Mouse (Mus musculus): ENCODE measurements around the gene Tspan9. TPM values are rescaled to one million over a fixed set of nuclear protein-coding genes. Genes with fewer than 3 reads are reported as not detected.

Tspan9 gene
- polyA plus RNA-seq, 1 experiment = 29.8 TPM

DNA sequence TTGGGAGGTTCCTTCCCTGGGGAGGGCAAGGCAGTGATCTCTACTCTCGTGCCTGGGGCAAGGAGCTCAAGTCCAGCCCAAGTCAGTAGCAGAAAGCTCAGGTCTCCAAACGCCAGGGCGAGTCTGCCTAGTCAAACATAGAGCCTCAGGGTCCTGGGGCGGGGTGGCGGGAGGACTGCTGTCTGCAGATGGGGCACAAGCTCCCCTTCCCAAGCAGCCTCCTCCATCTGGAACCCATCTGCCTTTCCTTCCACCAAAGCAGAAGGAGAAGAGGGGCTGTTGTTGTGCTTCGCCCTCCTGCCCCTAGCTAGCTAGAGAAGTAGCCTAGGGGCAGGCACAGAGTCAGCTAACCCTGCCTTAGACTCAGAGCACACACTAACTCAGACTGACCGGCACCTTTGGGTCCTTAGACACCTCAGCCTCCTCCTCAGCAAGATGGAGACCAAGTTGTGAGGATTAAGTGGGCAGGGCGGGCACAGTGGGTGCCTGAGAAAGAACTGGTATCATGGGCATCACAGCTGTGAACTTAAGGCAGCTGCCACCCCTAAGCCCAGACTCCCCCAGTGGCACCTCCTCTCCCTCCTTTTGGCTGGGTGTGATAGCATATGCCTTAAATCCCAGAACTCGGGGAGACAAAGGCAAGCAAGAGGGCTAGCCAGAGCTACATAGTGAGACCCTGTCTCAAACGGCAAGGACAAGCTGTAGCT, 26.4 kb downstream of the Tspan9 start:
- TF ChIP-seq POLR2A (IDR thresholded peaks at IDR 0.05; ENCODE audit: low read depth, low read length) (no peak), CTCF (IDR thresholded peaks at IDR 0.05; ENCODE audit: extremely low read depth, insufficient read depth, insufficient read length, insufficient replicate concordance) (no peak)
- 87% methylated on average over 10 of the region's 10 CpGs for WGBS
- Histone ChIP-seq H3K36me3 (ENCODE audit: control insufficient read depth, insufficient read depth, low read length) (no peaks in the 10 kb centered on the region), H3K27me3 (ENCODE audit: control insufficient read depth, insufficient read depth, low read length) (no peaks in the 10 kb centered on the region), H3K4me3 (ENCODE audit: extremely low read depth, insufficient read depth, insufficient read length) (no peak overlapping the region), H3K4me1 (ENCODE audit: control insufficient read depth, insufficient read depth, insufficient read length) (no peaks in the 10 kb centered on the region), H3K27ac (ENCODE audit: insufficient read depth, low read length) (no peak overlapping the region)
- DNase-seq (ENCODE audit: low read depth in 1 of 2, low spot score in 2 of 2) = no peak

DNA sequence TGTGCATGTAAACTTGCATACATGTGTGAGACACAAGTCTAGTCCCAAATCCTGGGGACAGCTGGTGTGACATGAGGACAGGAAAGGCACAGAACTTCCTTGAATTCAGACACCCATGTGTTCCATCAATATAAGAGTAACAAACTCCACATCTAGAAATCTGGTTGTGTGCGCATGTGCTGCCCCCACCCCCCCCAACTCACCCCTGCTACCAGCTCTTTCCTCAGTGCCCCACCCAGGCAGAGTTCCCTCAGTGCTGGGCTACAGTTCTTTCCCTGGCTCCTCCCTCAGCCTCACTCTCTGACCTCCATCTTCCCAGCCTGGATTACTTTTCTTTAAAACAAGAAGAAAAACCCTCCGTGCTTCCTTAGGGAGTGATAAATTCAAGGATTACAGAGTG, 27.1 kb downstream of the Tspan9 start:
- Histone ChIP-seq H3K4me1 (ENCODE audit: control insufficient read depth, insufficient read depth, insufficient read length) (no peaks in the 10 kb centered on the region), H3K4me3 (ENCODE audit: extremely low read depth, insufficient read depth, insufficient read length) (no peak overlapping the region), H3K27me3 (ENCODE audit: control insufficient read depth, insufficient read depth, low read length) (no peaks in the 10 kb centered on the region), H3K36me3 (ENCODE audit: control insufficient read depth, insufficient read depth, low read length) (no peaks in the 10 kb centered on the region), H3K27ac (ENCODE audit: insufficient read depth, low read length) (no peak overlapping the region)
- TF ChIP-seq POLR2A (IDR thresholded peaks at IDR 0.05; ENCODE audit: low read depth, low read length) = no peak
- no peak for TF ChIP-seq CTCF (IDR thresholded peaks at IDR 0.05; ENCODE audit: extremely low read depth, insufficient read depth, insufficient read length, insufficient replicate concordance)
- no peak for DNase-seq (ENCODE audit: low read depth in 1 of 2, low spot score in 2 of 2)
- WGBS = 89% methylated on average over 2 of the region's 2 CpGs

DNA sequence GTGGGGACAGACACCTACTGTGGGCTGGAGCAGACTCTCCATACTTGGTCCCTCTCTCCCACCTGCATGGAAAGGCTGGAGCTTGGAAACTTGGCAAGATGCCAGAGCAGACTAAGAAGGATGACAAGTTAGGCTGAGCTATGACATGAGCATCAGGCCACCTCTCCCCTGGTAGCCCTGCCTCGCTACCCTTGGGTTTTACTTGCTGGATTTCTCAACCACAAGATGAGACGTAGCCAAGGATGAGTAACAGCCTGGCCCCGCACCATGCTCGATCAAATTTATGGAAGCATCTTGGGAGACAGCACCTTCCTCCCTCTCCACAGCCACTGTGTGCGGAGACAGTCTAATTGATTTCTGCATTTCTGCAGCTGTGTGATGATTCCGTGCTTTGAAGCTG, 28.3 kb downstream of the Tspan9 start:
- Histone ChIP-seq H3K36me3 (ENCODE audit: control insufficient read depth, insufficient read depth, low read length) (no peaks in the 10 kb centered on the region), H3K27ac (ENCODE audit: insufficient read depth, low read length) (no peak overlapping the region), H3K4me1 (ENCODE audit: control insufficient read depth, insufficient read depth, insufficient read length) (no peaks in the 10 kb centered on the region), H3K4me3 (ENCODE audit: extremely low read depth, insufficient read depth, insufficient read length) (no peak overlapping the region), H3K27me3 (ENCODE audit: control insufficient read depth, insufficient read depth, low read length) (no peaks in the 10 kb centered on the region)
- TF ChIP-seq POLR2A (IDR thresholded peaks at IDR 0.05; ENCODE audit: low read depth, low read length) (no peak), CTCF (IDR thresholded peaks at IDR 0.05; ENCODE audit: extremely low read depth, insufficient read depth, insufficient read length, insufficient replicate concordance) (no peak)
- no peak for DNase-seq (ENCODE audit: low read depth in 1 of 2, low spot score in 2 of 2)
- 92% methylated on average over 6 of the region's 6 CpGs for WGBS

DNA sequence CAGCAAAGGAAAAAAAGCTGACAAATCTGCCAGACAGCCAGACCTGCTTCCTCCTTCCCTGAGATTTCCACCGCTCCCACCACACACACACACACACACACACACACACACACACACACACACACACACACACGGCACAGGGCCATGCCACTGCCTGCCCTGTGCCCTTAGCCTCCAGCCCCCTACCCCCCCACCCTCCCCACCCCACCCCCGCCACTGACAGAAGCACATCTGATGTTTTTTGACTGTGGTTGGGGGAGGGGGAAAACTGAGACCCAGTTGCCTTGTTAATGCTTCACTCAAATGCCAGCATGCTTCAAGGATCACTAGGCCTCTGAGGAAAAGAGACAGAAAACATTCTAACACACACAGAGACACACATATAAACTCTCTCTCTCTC, 30.8 kb downstream of the Tspan9 start:
- Histone ChIP-seq H3K4me1 (ENCODE audit: control insufficient read depth, insufficient read depth, insufficient read length) (peaks cover under 1% of the 10 kb centered on the region; the same call in 1 of the 2 replicates), H3K36me3 (ENCODE audit: control insufficient read depth, insufficient read depth, low read length) (no peaks in the 10 kb centered on the region), H3K27ac (ENCODE audit: insufficient read depth, low read length) (no peak overlapping the region), H3K4me3 (ENCODE audit: extremely low read depth, insufficient read depth, insufficient read length) (no peak overlapping the region), H3K27me3 (ENCODE audit: control insufficient read depth, insufficient read depth, low read length) (no peaks in the 10 kb centered on the region)
- no peak for DNase-seq (ENCODE audit: low read depth in 1 of 2, low spot score in 2 of 2)
- TF ChIP-seq CTCF (IDR thresholded peaks at IDR 0.05; ENCODE audit: extremely low read depth, insufficient read depth, insufficient read length, insufficient replicate concordance) (no peak), POLR2A (IDR thresholded peaks at IDR 0.05; ENCODE audit: low read depth, low read length) (no peak)
- WGBS = 72% methylated on average over 3 of the region's 3 CpGs

DNA sequence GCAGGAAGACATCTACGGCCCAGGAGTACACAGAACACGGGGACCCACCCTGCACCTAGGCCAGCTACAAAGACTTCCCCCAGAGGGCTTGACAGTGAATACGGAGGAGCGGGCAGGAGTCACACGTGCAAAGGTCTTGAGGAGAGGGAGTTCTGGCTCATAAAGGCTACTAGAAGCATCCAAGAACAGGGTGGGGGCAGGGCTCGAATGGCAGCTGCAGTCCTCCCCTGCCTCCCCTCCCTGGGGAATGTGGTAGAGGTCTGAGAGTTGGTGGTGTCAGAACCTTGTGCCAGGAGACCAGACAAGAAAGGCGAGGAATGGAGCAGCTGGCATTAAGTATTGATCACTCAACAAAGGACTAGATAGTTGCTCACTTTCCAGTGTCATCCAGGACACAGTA, 31.6 kb downstream of the Tspan9 start:
- TF ChIP-seq CTCF (IDR thresholded peaks at IDR 0.05; ENCODE audit: extremely low read depth, insufficient read depth, insufficient read length, insufficient replicate concordance) = no peak
- no peak for TF ChIP-seq POLR2A (IDR thresholded peaks at IDR 0.05; ENCODE audit: low read depth, low read length)
- no peak overlapping the region for H3K27ac ChIP-seq (ENCODE audit: insufficient read depth, low read length)
- H3K4me1 ChIP-seq (ENCODE audit: control insufficient read depth, insufficient read depth, insufficient read length) = peaks cover 3% of the 10 kb centered on the region; the same call in 1 of the 2 replicates
- H3K36me3 ChIP-seq (ENCODE audit: control insufficient read depth, insufficient read depth, low read length) = no peaks in the 10 kb centered on the region
- no peaks in the 10 kb centered on the region for H3K27me3 ChIP-seq (ENCODE audit: control insufficient read depth, insufficient read depth, low read length)
- H3K4me3 ChIP-seq (ENCODE audit: extremely low read depth, insufficient read depth, insufficient read length) = no peak overlapping the region
- 78% methylated on average over 7 of the region's 7 CpGs for WGBS
- no peak for DNase-seq (ENCODE audit: low read depth in 1 of 2, low spot score in 2 of 2)

DNA sequence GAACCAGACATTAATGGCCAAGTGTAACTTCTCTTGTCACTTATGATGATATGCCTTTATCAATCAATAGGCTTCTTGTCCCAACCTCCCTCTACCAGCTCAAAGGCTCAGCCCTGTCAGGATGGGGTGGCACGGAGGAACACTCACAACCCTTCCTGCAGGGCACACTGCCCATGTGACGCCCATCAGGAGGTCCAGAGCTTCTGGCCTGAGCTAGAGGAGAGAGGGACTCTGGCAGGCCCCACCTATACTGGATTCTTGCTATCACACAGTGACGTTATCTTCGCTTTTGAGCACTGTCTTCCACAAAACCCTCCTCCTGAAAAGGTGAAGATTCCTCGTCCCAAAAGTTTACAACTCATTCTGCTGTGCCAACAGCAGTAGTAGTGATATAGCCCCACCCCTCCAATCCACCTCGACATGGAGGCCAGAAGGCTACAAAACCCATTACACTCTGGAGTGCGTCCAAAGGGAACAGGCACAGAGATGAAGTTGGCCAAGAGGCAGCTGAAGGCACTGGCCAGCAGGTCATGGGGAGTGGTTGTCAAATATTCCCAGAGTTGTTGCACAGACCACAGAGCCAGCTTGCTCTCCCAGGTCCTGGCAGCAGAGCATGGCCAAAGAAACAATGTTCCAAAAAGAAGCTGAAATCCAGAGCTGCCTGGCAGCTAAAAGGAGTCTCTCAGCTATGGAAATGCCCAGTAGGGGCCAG, 34.9 kb downstream of the Tspan9 start:
- Histone ChIP-seq H3K4me3 (ENCODE audit: extremely low read depth, insufficient read depth, insufficient read length) (no peak overlapping the region), H3K27ac (ENCODE audit: insufficient read depth, low read length) (no peak overlapping the region), H3K27me3 (ENCODE audit: control insufficient read depth, insufficient read depth, low read length) (no peaks in the 10 kb centered on the region), H3K4me1 (ENCODE audit: control insufficient read depth, insufficient read depth, insufficient read length) (peaks cover 3% of the 10 kb centered on the region; the same call in 1 of the 2 replicates), H3K36me3 (ENCODE audit: control insufficient read depth, insufficient read depth, low read length) (no peaks in the 10 kb centered on the region)
- no peak for DNase-seq (ENCODE audit: low read depth in 1 of 2, low spot score in 2 of 2)
- WGBS = 75% methylated on average over 7 of the region's 7 CpGs
- TF ChIP-seq CTCF (IDR thresholded peaks at IDR 0.05; ENCODE audit: extremely low read depth, insufficient read depth, insufficient read length, insufficient replicate concordance) = no peak
- TF ChIP-seq POLR2A (IDR thresholded peaks at IDR 0.05; ENCODE audit: low read depth, low read length) = no peak

DNA sequence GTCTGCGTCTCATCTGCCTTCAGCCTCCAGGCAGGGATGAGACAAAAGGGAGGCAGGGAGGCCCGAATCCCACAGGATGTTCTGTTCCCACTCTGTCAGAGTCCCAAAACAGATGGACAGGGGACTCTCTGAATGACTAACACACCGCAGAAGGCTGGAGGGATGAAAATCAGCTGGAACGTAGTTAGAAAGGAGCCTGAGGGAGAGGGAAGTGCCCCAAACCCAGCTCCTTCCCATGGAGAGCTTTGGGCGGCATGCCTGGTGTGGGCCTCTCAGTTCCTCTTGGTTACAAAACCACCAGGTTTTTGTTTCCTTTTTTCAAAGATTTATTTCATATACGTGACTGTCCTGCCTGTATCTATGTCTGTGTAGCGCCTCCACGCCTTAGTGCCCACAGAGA, 35.7 kb downstream of the Tspan9 start:
- no peak for DNase-seq (ENCODE audit: low read depth in 1 of 2, low spot score in 2 of 2)
- 26% methylated on average over 8 of the region's 8 CpGs for WGBS
- TF ChIP-seq POLR2A (IDR thresholded peaks at IDR 0.05; ENCODE audit: low read depth, low read length) (no peak), CTCF (IDR thresholded peaks at IDR 0.05; ENCODE audit: extremely low read depth, insufficient read depth, insufficient read length, insufficient replicate concordance) (no peak)
- Histone ChIP-seq H3K27me3 (ENCODE audit: control insufficient read depth, insufficient read depth, low read length) (no peaks in the 10 kb centered on the region), H3K27ac (ENCODE audit: insufficient read depth, low read length) (no peak overlapping the region), H3K4me1 (ENCODE audit: control insufficient read depth, insufficient read depth, insufficient read length) (peaks cover 3% of the 10 kb centered on the region; the same call in 1 of the 2 replicates), H3K4me3 (ENCODE audit: extremely low read depth, insufficient read depth, insufficient read length) (no peak overlapping the region), H3K36me3 (ENCODE audit: control insufficient read depth, insufficient read depth, low read length) (no peaks in the 10 kb centered on the region)
